ENCODE assay signal across 19 mouse cellular contexts in the genomic region with DNA sequence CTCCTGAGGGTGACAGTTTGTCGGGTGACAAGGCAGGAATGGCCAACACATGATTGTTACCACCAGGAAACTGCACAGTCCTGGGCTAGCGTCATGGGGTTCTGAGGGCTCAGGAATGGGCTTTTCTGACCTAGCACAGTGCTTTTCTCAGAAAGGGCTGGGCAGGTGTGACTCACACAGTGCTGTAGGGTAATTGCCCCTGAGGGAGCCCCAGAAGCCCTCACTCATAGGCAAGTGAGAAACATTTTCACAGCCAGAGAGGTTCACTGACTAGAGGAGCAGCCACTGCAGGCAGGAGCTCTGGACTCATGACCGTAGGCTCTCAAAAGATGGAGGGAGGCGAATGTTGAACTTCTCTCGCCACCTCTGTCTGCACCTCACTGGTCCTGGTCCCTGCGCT. TPM values are rescaled to one million over a fixed set of nuclear protein-coding genes. Genes with fewer than 3 reads are reported as not detected.
A peak's percentile ranks its signal among the peaks of the same experiment; 100 is the strongest.
DNase-seq lines count a peak whose midpoint lies in the region; ATAC-seq lines count a peak whose summit lies in the region.
"Had no signal": no experiment of that assay in that cellular context is flagged by ENCODE, and none has a peak within 500 bp of the region (broad histone marks: within the 10 kb centered on the region; RNA-seq: fewer than 3 reads in every experiment).

No protein-coding gene starts in this region.

- H3K4me2 ChIP-seq in intestine, embryonic 16.5 days (ENCODE audit: low read depth, low read length), result no peak overlapping the region
- no peak overlapping the region for H3K4me2 ChIP-seq in stomach, embryonic 15.5 days
- H3K4me2 ChIP-seq: heart, embryonic 15.5 days; hindbrain, embryonic 14.5 days; midbrain, embryonic 15.5 days; neural tube, embryonic 12.5 days had no signal

- DNase-seq in 3T3-L1 (ENCODE audit: low read depth, low spot score), result peak; percentile 59
- peak; percentile 68 for DNase-seq in CD4-positive, CD25-positive, alpha-beta regulatory T cell, adult 2 months (ENCODE audit: low read depth, low spot score)
- no peak for DNase-seq in layer of hippocampus, adult 18-20 months (ENCODE audit: low spot score in 2 of 2)
- DNase-seq in retina, postnatal 1 day, result no peak
- DNase-seq in testis, postnatal 10 days (ENCODE audit: low spot score), result no peak
- DNase-seq: adrenal gland, adult 8-10 months; cerebellum, adult 2 months; kidney, adult 8-10 months; lung, postnatal 36 days; right cerebral cortex, postnatal 4 days had no signal

- H3K27me3 ChIP-seq in intestine, embryonic 16.5 days (replicated peaks; ENCODE audit: control insufficient read depth, insufficient read depth, low read length), result no peaks in the 10 kb centered on the region
- H3K27me3 ChIP-seq in stomach, embryonic 15.5 days (replicated peaks), result no peaks in the 10 kb centered on the region
- H3K27me3 ChIP-seq: heart, embryonic 15.5 days had no signal

- H3K36me3 ChIP-seq in intestine, embryonic 16.5 days (ENCODE audit: control insufficient read depth, insufficient read depth, low read length), result no peaks in the 10 kb centered on the region
- H3K36me3 ChIP-seq in stomach, embryonic 15.5 days, result no peaks in the 10 kb centered on the region
- H3K36me3 ChIP-seq: heart, embryonic 15.5 days; midbrain, embryonic 15.5 days; neural tube, embryonic 12.5 days had no signal

- no peaks in the 10 kb centered on the region for H3K4me1 ChIP-seq in intestine, embryonic 16.5 days (ENCODE audit: control insufficient read depth, insufficient read depth, low read length)
- H3K4me1 ChIP-seq in stomach, embryonic 15.5 days, result no peaks in the 10 kb centered on the region
- H3K4me1 ChIP-seq: heart, embryonic 15.5 days had no signal

- H3K4me3 ChIP-seq in intestine, embryonic 16.5 days (ENCODE audit: low read length), result no peak overlapping the region
- H3K4me3 ChIP-seq in stomach, embryonic 15.5 days (replicated peaks), result no peak overlapping the region
- H3K4me3 ChIP-seq: left cerebral cortex, adult 2 months; midbrain, embryonic 15.5 days; neural tube, embryonic 12.5 days had no signal

- WGBS in intestine, embryonic 16.5 days, result 81% methylated on average over 6 of the region's 6 CpGs
- WGBS in stomach, embryonic 15.5 days, result 80% methylated on average over 6 of the region's 6 CpGs

- no peak overlapping the region for H3K9ac ChIP-seq in intestine, embryonic 16.5 days (ENCODE audit: low read depth, low read length)
- no peak overlapping the region for H3K9ac ChIP-seq in stomach, embryonic 15.5 days
- H3K9ac ChIP-seq: heart, embryonic 15.5 days; hindbrain, embryonic 14.5 days; midbrain, embryonic 15.5 days; neural tube, embryonic 12.5 days had no signal

- no peaks in the 10 kb centered on the region for H3K9me3 ChIP-seq in intestine, embryonic 16.5 days (ENCODE audit: control insufficient read depth, low read length)
- no peaks in the 10 kb centered on the region for H3K9me3 ChIP-seq in stomach, embryonic 15.5 days
- H3K9me3 ChIP-seq: heart, embryonic 15.5 days; midbrain, embryonic 15.5 days; neural tube, embryonic 12.5 days had no signal

- peak; percentile 66; the same call in 1 of the 2 replicates for ATAC-seq in intestine, embryonic 16.5 days
- ATAC-seq in stomach, embryonic 15.5 days (ENCODE audit: insufficient read depth, low FRiP score, low read depth), result peak; percentile 63
- ATAC-seq in megakaryocyte-erythroid progenitor cell, adult 5-6 weeks (replicated peaks; ENCODE audit: low FRiP score, low TSS enrichment, poor library complexity, severe bottlenecking), result no peak
- ATAC-seq: forebrain, embryonic 14.5 days; midbrain, embryonic 15.5 days had no signal

- no peak overlapping the region for H3K27ac ChIP-seq in intestine, embryonic 16.5 days (ENCODE audit: low read length)
- no peak overlapping the region for H3K27ac ChIP-seq in stomach, embryonic 15.5 days
- H3K27ac ChIP-seq: heart, embryonic 15.5 days; hindbrain, embryonic 14.5 days; left cerebral cortex, adult 2 months; midbrain, embryonic 15.5 days; neural tube, embryonic 12.5 days had no signal

RNA-seq across cellular contexts. Expression of a gene that starts 1.5 kb away (rescaled TPM):
- polyA plus RNA-seq in intestine, embryonic 16.5 days (2015; fragmentation: Nextera tagmentation; extraction: Ambion mirVana), result 0.21 and 0.51 TPM in 2 replicates
- polyA plus RNA-seq in stomach, embryonic 15.5 days (2015; fragmentation: Nextera tagmentation; extraction: Ambion mirVana), result 0.55 and 0.73 TPM in 2 replicates
- total RNA-seq in layer of hippocampus, adult 18-20 months (2021), result not detected
- 6.2 and 8.1 TPM in 2 replicates for total RNA-seq in megakaryocyte-erythroid progenitor cell, adult 5-6 weeks (2014; fragmentation: Nextera tagmentation)
- 7.5 TPM in 1 of 2 replicates, not detected in the other for total RNA-seq in megakaryocyte-erythroid progenitor cell, adult 5-6 weeks (2017)
- total RNA-seq: left cerebral cortex, adult 2 months had no signal

RNA-seq across cellular contexts. Expression of a gene that starts 26.4 kb away (rescaled TPM):
- polyA plus RNA-seq in intestine, embryonic 16.5 days (2015; fragmentation: Nextera tagmentation; extraction: Ambion mirVana), result 122 and 142 TPM in 2 replicates
- polyA plus RNA-seq in stomach, embryonic 15.5 days (2015; fragmentation: Nextera tagmentation; extraction: Ambion mirVana), result 107 and 111 TPM in 2 replicates
- 10 to 100 TPM; 25.6 to 28.8 TPM for total RNA-seq in layer of hippocampus, adult 18-20 months (2021)
- total RNA-seq in megakaryocyte-erythroid progenitor cell, adult 5-6 weeks (2014; fragmentation: Nextera tagmentation), result 189 and 232 TPM in 2 replicates
- total RNA-seq in megakaryocyte-erythroid progenitor cell, adult 5-6 weeks (2017), result 159 and 165 TPM in 2 replicates

Comparison
In these comparisons a context has a peak if more than half of its experiments do, and no peak if none do; other contexts are left out.
1. DNase-seq: peak in 3T3-L1 (single experiment) and CD4-positive, CD25-positive, alpha-beta regulatory T cell, adult 2 months (single experiment); none in layer of hippocampus, adult 18-20 months (0 of 2), retina, postnatal 1 day (single experiment) and testis, postnatal 10 days (single experiment).
2. RNA of a gene that starts 26.4 kb away (total RNA-seq): 159 to 232 TPM in megakaryocyte-erythroid progenitor cell, adult 5-6 weeks; 25.6 to 28.8 TPM in layer of hippocampus, adult 18-20 months; every median in the first group is over 4 times any median in the second.